Mouse (Mus musculus) heart, adult 2 months (tissue): ENCODE results near the gene Rag1.

Experiments
- CTCF ChIP-seq: fragments of 200-600 bp; IDR thresholded peaks from 2 replicates; pipeline ENCODE4 v1.8.1; 2022; ENCODE audit warnings: antibody characterized with exemption, mild to moderate bottlenecking, moderate library complexity
- POLR2A ChIP-seq: fragments of 200-500 bp; IDR thresholded peaks from 2 replicates; pipeline ENCODE4 v1.6.1; 2011; ENCODE audit warnings: mild to moderate bottlenecking, low read depth, low read length, control low read depth; ENCODE audit not compliant: insufficient read depth

- TF ChIP-seq CTCF, result no peak
- no peak for TF ChIP-seq POLR2A
These were observed 38.4 kb downstream of the Rag1 start for GRCm38 (mm10) chr2:101610861-101611260.
